Mouse (Mus musculus) hindbrain, embryonic 15.5 days (tissue): ENCODE data around the gene Lrrc43. TPM values are rescaled to one million over a fixed set of nuclear protein-coding genes. Genes with fewer than 3 reads are reported as not detected.

Experiments used
- ATAC-seq: fragments of 200-750 bp; cut with Nextera tagmentation; 2 replicates; pipeline ENCODE4 v1.8.0; 2017; ENCODE audit warnings: low read depth, moderate number of reproducible peaks, moderate TSS enrichment; ENCODE audit not compliant: low FRiP score
- H3K27ac ChIP-seq: fragments of 300-500 bp; sonication (generic); replicated peaks from 2 replicates; pipeline ENCODE4 v1.5.1; 2015; ENCODE audit warnings: mild to moderate bottlenecking, inconsistent platforms
- H3K27me3 ChIP-seq: fragments of 300-500 bp; sonication (generic); 2 replicates; pipeline ENCODE4 v1.6.1; 2015; ENCODE audit warnings: control low read depth, inconsistent platforms
- H3K36me3 ChIP-seq: fragments of 300-500 bp; sonication (generic); 2 replicates; pipeline ENCODE4 v1.6.1; 2015; ENCODE audit warnings: control low read depth, inconsistent platforms
- H3K4me1 ChIP-seq: fragments of 300-500 bp; sonication (generic); replicated peaks from 2 replicates; pipeline ENCODE4 v1.6.1; 2015; ENCODE audit warnings: control low read depth, inconsistent platforms
- H3K4me2 ChIP-seq: fragments of 300-500 bp; sonication (generic); 2 replicates; pipeline ENCODE4 v1.6.1; 2015; ENCODE audit warnings: moderate library complexity, mild to moderate bottlenecking, inconsistent platforms
- H3K4me3 ChIP-seq: fragments of 300-500 bp; sonication (generic); 2 replicates; pipeline ENCODE4 v1.5.1; 2015; ENCODE audit warnings: mild to moderate bottlenecking, inconsistent platforms
- H3K9ac ChIP-seq: fragments of 300-500 bp; sonication (generic); 2 replicates; pipeline ENCODE4 v1.6.1; 2015; ENCODE audit warnings: inconsistent platforms
- H3K9me3 ChIP-seq: fragments of 300-500 bp; sonication (generic); 2 replicates; pipeline ENCODE4 v1.6.1; 2016; ENCODE audit warnings: control low read depth, inconsistent platforms
- WGBS: fragments of 180-500 bp; shearing (Covaris S2); methylation state at CpG from one replicate; pipeline ENCODE4 v1.1.7; 2015; 5-methylcytosine and 5-hydroxymethylcytosine counted together
- polyA plus RNA-seq: library from polyadenylated mRNA; unstranded; fragments of >200 nt; fragmentation: Nextera tagmentation; extraction: Ambion mirVana; gene quantifications from 2 replicates; pipeline ENCODE4 v1.2.1, GENCODE M21; 2015

The Lrrc43 gene
- polyA plus RNA-seq, 1 experiment from 2014 or later = 0.43 TPM

- 96% methylated on average over 1 of the region's 1 CpGs for WGBS
- Histone ChIP-seq H3K4me2 (no peak overlapping the region), H3K9me3 (no peaks in the 10 kb centered on the region), H3K27ac (no peak overlapping the region), H3K9ac (no peak overlapping the region), H3K27me3 (no peaks in the 10 kb centered on the region), H3K4me1 (peaks cover 27% of the 10 kb centered on the region), H3K4me3 (no peak overlapping the region), H3K36me3 (peaks cover 14% of the 10 kb centered on the region)
- no peak for ATAC-seq
These were observed 33.1 kb downstream of the Lrrc43 start for GRCm38 (mm10) chr5:123522166-123522565.

GRCm38 (mm10) chr5:123523692-123524392 lies 34.7 kb downstream of the Lrrc43 start, which contains the start of gene Diablo:
Gene Diablo (minus strand): TSS chr5:123524176.
- H3K9me3 ChIP-seq = no peaks in the 10 kb centered on the region
- H3K27ac ChIP-seq = peak within 1 kb of the TSS; percentile 79
- peaks cover 27% of the 10 kb centered on the region for H3K4me1 ChIP-seq
- ATAC-seq = peak; percentile 98
- peak within 1 kb of the TSS; percentile 81 for H3K4me3 ChIP-seq
- H3K36me3 ChIP-seq = 0 out of 2 replicates have a peak, but pooled peaks cover 7% of the 10 kb centered on the region
- H3K27me3 ChIP-seq = no peaks in the 10 kb centered on the region
- under 1% methylated on average over 76 of the region's 82 CpGs for WGBS
- H3K9ac ChIP-seq = peak within 1 kb of the TSS; percentile 74
- H3K4me2 ChIP-seq = peak within 1 kb of the TSS; percentile 77

GRCm38 (mm10) chr5:123524393-123524750 lies 35.3 kb downstream of the Lrrc43 start:
- peak overlapping the region; percentile 79 for H3K27ac ChIP-seq
- H3K9ac ChIP-seq = peak overlapping the region; percentile 50
- WGBS = 0% methylated on average over 25 of the region's 27 CpGs
- H3K4me3 ChIP-seq = peak overlapping the region; percentile 81
- no peaks in the 10 kb centered on the region for H3K9me3 ChIP-seq
- peak; percentile 93 for ATAC-seq
- H3K27me3 ChIP-seq = no peaks in the 10 kb centered on the region
- H3K4me2 ChIP-seq = peak overlapping the region; percentile 77
- peaks cover 9% of the 10 kb centered on the region for H3K36me3 ChIP-seq
- peaks cover 27% of the 10 kb centered on the region for H3K4me1 ChIP-seq

GRCm38 (mm10) chr5:123525281-123525680 lies 36.2 kb downstream of the Lrrc43 start, which contains the start of gene Gm49027:
Gene Gm49027 (minus strand): TSS chr5:123525488.
- Histone ChIP-seq H3K27me3 (no peaks in the 10 kb centered on the region), H3K27ac (peak within 1 kb of the TSS; percentile 79), H3K4me2 (peak within 1 kb of the TSS; percentile 77), H3K4me1 (peaks cover 27% of the 10 kb centered on the region), H3K4me3 (peak within 1 kb of the TSS; percentile 81), H3K9ac (peak within 1 kb of the TSS; percentile 50), H3K36me3 (peaks cover 18% of the 10 kb centered on the region), H3K9me3 (no peaks in the 10 kb centered on the region)
- ATAC-seq = no peak
- WGBS = 90% methylated on average over 7 of the region's 7 CpGs

GRCm38 (mm10) chr5:123525916-123526495 lies 36.9 kb downstream of the Lrrc43 start:
- Histone ChIP-seq H3K4me1 (peaks cover 27% of the 10 kb centered on the region), H3K9me3 (no peaks in the 10 kb centered on the region), H3K36me3 (peaks cover 25% of the 10 kb centered on the region), H3K9ac (no peak overlapping the region), H3K4me2 (no peak overlapping the region), H3K4me3 (no peak overlapping the region), H3K27me3 (no peaks in the 10 kb centered on the region), H3K27ac (no peak overlapping the region)
- 91% methylated on average over 9 of the region's 9 CpGs for WGBS
- no peak for ATAC-seq

- Histone ChIP-seq H3K36me3 (peaks cover 51% of the 10 kb centered on the region), H3K27ac (no peak overlapping the region), H3K4me3 (no peak overlapping the region), H3K27me3 (no peaks in the 10 kb centered on the region), H3K9ac (no peak overlapping the region), H3K4me2 (no peak overlapping the region), H3K4me1 (peaks cover 9% of the 10 kb centered on the region), H3K9me3 (no peaks in the 10 kb centered on the region)
- 85% methylated on average over 7 of the region's 7 CpGs for WGBS
- no peak for ATAC-seq
These were observed 39.5 kb downstream of the Lrrc43 start for GRCm38 (mm10) chr5:123528641-123529040.

- 90% methylated on average over 8 of the region's 8 CpGs for WGBS
- peaks cover 64% of the 10 kb centered on the region for H3K36me3 ChIP-seq
These were observed 41.0 kb downstream of the Lrrc43 start for GRCm38 (mm10) chr5:123530056-123530455.

GRCm38 (mm10) chr5:123533801-123534200 lies 44.7 kb downstream of the Lrrc43 start:
- no peak overlapping the region for H3K9ac ChIP-seq
- WGBS = 94% methylated on average over 10 of the region's 10 CpGs
- peaks cover 80% of the 10 kb centered on the region for H3K36me3 ChIP-seq
- no peak overlapping the region for H3K4me3 ChIP-seq
- no peak for ATAC-seq
- no peaks in the 10 kb centered on the region for H3K4me1 ChIP-seq
- H3K27ac ChIP-seq = no peak overlapping the region
- H3K9me3 ChIP-seq = no peaks in the 10 kb centered on the region
- H3K4me2 ChIP-seq = no peak overlapping the region
- no peaks in the 10 kb centered on the region for H3K27me3 ChIP-seq

More at GRCm38 (mm10) chr5:123530056-123530455, 41.0 kb downstream of the Lrrc43 start:
- H3K9me3 ChIP-seq = no peaks in the 10 kb centered on the region
- H3K4me1 ChIP-seq = peaks cover under 1% of the 10 kb centered on the region; the same call in 1 of the 2 replicates
- ATAC-seq = no peak
- no peak overlapping the region for H3K4me3 ChIP-seq
- H3K27me3 ChIP-seq = no peaks in the 10 kb centered on the region
- H3K9ac ChIP-seq = no peak overlapping the region
- H3K27ac ChIP-seq = no peak overlapping the region
- no peak overlapping the region for H3K4me2 ChIP-seq

GRCm38 (mm10) chr5:123555693-123556092 lies 66.6 kb downstream of the Lrrc43 start:
- peaks cover 42% of the 10 kb centered on the region for H3K36me3 ChIP-seq
- WGBS = 91% methylated on average over 7 of the region's 7 CpGs
- ATAC-seq = no peak
- H3K4me1 ChIP-seq = no peaks in the 10 kb centered on the region
- no peak overlapping the region for H3K4me3 ChIP-seq
- no peaks in the 10 kb centered on the region for H3K27me3 ChIP-seq
- no peak overlapping the region for H3K27ac ChIP-seq
- H3K4me2 ChIP-seq = no peak overlapping the region
- H3K9ac ChIP-seq = no peak overlapping the region
- no peaks in the 10 kb centered on the region for H3K9me3 ChIP-seq

GRCm38 (mm10) chr5:123556451-123556850 lies 67.3 kb downstream of the Lrrc43 start:
- H3K36me3 ChIP-seq = peaks cover 46% of the 10 kb centered on the region
- ATAC-seq = no peak
- H3K27me3 ChIP-seq = no peaks in the 10 kb centered on the region
- no peak overlapping the region for H3K27ac ChIP-seq
- no peak overlapping the region for H3K4me3 ChIP-seq
- H3K4me1 ChIP-seq = no peaks in the 10 kb centered on the region
- no peak overlapping the region for H3K9ac ChIP-seq
- no peaks in the 10 kb centered on the region for H3K9me3 ChIP-seq
- WGBS = 60% methylated on average over 2 of the region's 2 CpGs
- no peak overlapping the region for H3K4me2 ChIP-seq
